Mouse (Mus musculus) midbrain, embryonic 16.5 days (tissue): ENCODE data around the gene Mllt10. TPM values are rescaled to one million over a fixed set of nuclear protein-coding genes. Genes with fewer than 3 reads are reported as not detected.
A peak's percentile ranks its signal among the peaks of the same experiment; 100 is the strongest.

Source experiments
- ATAC-seq: fragments of 200-750 bp; cut with Nextera tagmentation; 2 replicates; pipeline ENCODE4 v1.8.0; 2017; ENCODE audit warnings: moderate TSS enrichment
- H3K27ac ChIP-seq: fragments of 300-500 bp; sonication (generic); 2 replicates; pipeline ENCODE4 v1.5.1; 2014; ENCODE audit warnings: mild to moderate bottlenecking, low read length, mixed read lengths
- H3K27me3 ChIP-seq: fragments of 300-500 bp; sonication (generic); 2 replicates; pipeline ENCODE4 v1.6.1; 2014; ENCODE audit warnings: low read depth, low read length, mixed read lengths; ENCODE audit not compliant: control insufficient read depth, insufficient read depth
- H3K36me3 ChIP-seq: fragments of 300-500 bp; sonication (generic); 2 replicates; pipeline ENCODE4 v1.6.1; 2014; ENCODE audit warnings: mild to moderate bottlenecking, low read length, moderate library complexity, mixed read lengths; ENCODE audit not compliant: control insufficient read depth, insufficient read depth
- H3K4me1 ChIP-seq: fragments of 300-500 bp; sonication (generic); 2 replicates; pipeline ENCODE4 v1.6.1; 2014; ENCODE audit warnings: mild to moderate bottlenecking, low read length, mixed read lengths; ENCODE audit not compliant: control insufficient read depth, insufficient read depth
- H3K4me2 ChIP-seq: fragments of 300-500 bp; sonication (generic); 2 replicates; pipeline ENCODE4 v1.6.1; 2014; ENCODE audit warnings: mild to moderate bottlenecking, low read length, mixed read lengths
- H3K4me3 ChIP-seq: fragments of 300-500 bp; sonication (generic); 2 replicates; pipeline ENCODE4 v1.5.1; 2014; ENCODE audit warnings: low read depth, mild to moderate bottlenecking, low read length, moderate library complexity, mixed read lengths
- H3K9ac ChIP-seq: fragments of 300-500 bp; sonication (generic); 2 replicates; pipeline ENCODE4 v1.6.1; 2014; ENCODE audit warnings: low read depth, low read length, mixed read lengths
- H3K9me3 ChIP-seq: fragments of 300-500 bp; sonication (generic); replicated peaks from 2 replicates; pipeline ENCODE4 v1.6.1; 2014; ENCODE audit warnings: mild to moderate bottlenecking, low read length, mixed read lengths; ENCODE audit not compliant: control insufficient read depth, poor library complexity, severe bottlenecking
- WGBS: fragments of 180-500 bp; shearing (Covaris S2); extraction: QIAGEN DNeasy Blood & Tissue Kit; methylation state at CpG from one replicate; pipeline ENCODE4 v1.1.7; 2014; 5-methylcytosine and 5-hydroxymethylcytosine counted together
- polyA plus RNA-seq: library from polyadenylated mRNA; unstranded; fragments of >200 nt; fragmentation: Nextera tagmentation; extraction: Ambion mirVana; gene quantifications from 2 replicates; pipeline ENCODE4 v1.2.1, GENCODE M21; 2015

The Mllt10 gene
- polyA plus RNA-seq, 1 experiment from 2014 or later, result 43.7 TPM

DNA sequence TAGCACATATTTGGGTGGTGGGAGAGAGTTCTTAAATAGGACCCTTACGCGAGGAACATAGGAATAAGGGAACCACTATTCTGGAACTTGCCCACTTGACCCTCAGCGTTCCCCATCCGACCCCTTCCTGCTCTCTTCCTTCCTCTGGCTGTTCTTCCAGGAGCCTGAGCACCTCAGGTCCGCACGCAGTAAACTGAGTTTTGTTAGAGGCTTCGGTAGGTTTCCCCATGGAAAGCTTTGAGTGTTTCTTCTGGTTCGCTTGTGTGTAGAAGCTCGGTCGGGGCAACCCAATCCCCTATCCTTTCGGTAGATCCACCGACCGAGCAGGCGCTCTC, 29.3 kb upstream of the Mllt10 start:
- Histone ChIP-seq H3K36me3 (no peaks in the 10 kb centered on the region), H3K27me3 (no peaks in the 10 kb centered on the region), H3K27ac (no peak overlapping the region), H3K4me1 (peaks cover 15% of the 10 kb centered on the region), H3K9me3 (no peaks in the 10 kb centered on the region), H3K4me2 (peak overlapping the region; percentile 97), H3K9ac (peak overlapping the region; percentile 43), H3K4me3 (peak overlapping the region; percentile 66)
- WGBS, result 1% methylated on average over 14 of the region's 14 CpGs
- no peak for ATAC-seq

DNA sequence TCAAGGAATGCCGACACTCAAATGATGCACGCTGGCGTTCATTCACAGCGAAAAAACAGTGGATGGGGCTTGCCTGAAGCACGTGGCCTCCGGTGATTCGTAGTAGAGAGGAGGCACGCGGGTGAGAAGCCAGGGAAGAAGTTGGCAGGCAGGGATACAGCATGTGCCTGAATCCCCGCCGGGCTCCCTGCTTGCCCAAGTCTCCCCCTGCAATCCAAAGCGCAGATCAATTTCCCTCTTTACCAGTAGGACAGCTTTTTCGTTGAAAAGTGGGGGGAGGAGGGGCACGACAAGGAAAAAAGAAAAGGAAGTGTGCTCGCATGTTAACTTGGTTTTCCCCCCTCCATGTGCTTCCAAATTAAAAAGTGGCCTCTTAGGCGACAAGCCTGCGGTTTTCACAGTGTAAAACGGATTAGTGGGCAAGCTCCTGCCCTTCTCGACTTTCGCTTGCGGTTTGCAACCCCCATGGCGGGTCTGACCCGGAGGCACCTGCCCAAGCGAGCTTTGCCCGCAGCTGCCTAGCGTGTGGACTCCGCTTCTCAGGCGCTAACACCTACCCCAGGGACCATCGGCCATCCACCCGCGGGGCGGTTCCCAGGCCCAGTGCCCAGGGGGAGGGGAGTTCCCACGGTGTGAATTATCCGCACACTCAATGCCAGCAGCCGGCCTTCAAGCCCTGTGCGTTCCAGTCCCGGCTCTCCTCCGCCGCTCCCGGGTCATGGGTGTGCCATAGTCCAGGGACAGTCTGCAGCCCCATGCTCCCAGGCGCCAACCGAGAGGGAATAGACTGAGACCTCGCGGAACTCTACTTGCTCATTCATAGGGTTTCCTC, 28.7 kb upstream of the Mllt10 start:
- Histone ChIP-seq H3K36me3 (no peaks in the 10 kb centered on the region), H3K4me2 (peak overlapping the region; percentile 97), H3K4me1 (peaks cover 19% of the 10 kb centered on the region), H3K9me3 (no peaks in the 10 kb centered on the region), H3K27ac (no peak overlapping the region), H3K4me3 (peak overlapping the region; percentile 66), H3K9ac (peak overlapping the region; percentile 43), H3K27me3 (no peaks in the 10 kb centered on the region)
- under 1% methylated on average over 44 of the region's 44 CpGs for WGBS
- ATAC-seq, result peak; percentile 38

GRCm38 (mm10) chr2:18027448-18028139, 27.4 kb upstream of the Mllt10 start:
- Histone ChIP-seq H3K27me3 (no peaks in the 10 kb centered on the region), H3K4me3 (peak overlapping the region; percentile 66), H3K27ac (peak overlapping the region; percentile 96), H3K9me3 (no peaks in the 10 kb centered on the region), H3K9ac (peak overlapping the region; percentile 87), H3K4me1 (peaks cover 29% of the 10 kb centered on the region), H3K4me2 (peak overlapping the region; percentile 97), H3K36me3 (no peaks in the 10 kb centered on the region)
- WGBS, result under 1% methylated on average over 44 of the region's 44 CpGs
- ATAC-seq, result peak; percentile 87

DNA sequence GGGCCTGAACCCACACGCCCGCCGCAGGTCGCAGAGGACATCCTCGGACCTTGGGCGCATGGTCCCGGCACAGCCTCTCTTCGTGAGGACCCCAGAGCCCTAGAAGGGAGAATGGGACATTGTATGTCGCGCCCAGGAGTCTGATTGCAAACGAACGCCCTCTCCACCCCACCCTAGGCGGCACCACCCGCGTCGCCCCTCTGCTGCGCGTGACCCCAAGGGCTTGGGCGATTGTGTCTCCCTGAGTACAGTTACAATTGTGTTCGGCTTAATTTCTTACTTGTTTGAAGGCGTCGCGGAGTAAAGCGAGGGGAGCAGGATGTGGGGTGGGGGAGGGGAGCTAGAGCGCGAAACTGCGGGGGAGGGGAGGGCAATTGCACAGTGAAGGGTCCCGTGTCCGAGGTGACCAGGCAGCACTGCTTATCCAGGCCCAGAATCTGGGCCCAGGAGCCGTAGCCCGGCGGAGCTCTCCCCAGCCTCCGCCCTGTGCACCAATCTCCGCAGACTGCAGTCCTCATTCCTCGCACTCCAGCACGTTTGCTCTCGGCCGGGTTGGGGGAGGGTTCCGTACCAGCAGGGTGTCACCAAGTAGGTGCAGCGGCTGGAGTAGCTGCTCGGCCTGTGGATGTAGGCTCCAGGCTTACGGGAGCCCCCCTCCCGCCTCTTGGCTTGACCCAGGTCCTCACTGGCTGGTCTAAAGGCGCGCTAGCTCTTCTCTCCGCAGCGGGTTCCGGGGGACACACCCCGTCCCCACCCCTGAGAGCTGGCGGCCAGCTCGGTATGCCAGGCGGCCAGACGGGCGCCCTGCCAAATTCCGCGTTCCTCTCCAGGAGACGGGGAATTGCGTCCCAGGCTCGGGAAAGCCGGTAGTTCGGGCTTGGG, 26.7 kb upstream of the Mllt10 start:
- H3K4me3 ChIP-seq, result peak overlapping the region; percentile 66

DNA sequence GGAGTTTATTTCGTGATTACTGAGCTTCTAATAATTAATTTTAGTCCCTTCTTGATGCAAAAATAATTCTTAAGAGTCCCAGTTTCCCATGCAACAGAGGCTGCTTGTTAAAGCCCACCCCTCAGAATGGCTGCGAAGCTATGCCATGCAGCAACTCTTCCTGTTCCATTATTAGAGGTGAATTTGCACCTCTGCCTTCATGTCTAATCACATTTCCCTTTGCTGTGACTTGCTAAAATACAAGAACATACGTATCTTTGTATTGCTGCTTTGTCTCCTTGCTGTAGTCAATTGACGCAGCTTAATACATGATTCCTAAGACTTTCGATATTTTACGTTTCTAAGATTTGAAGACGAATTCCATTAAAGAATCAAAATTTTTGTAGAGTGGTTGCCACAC, 25.4 kb upstream of the Mllt10 start:
- ATAC-seq, result no peak
- Histone ChIP-seq H3K4me1 (peaks cover 33% of the 10 kb centered on the region), H3K4me3 (no peak overlapping the region), H3K27ac (no peak overlapping the region), H3K27me3 (no peaks in the 10 kb centered on the region), H3K36me3 (no peaks in the 10 kb centered on the region), H3K4me2 (no peak overlapping the region), H3K9ac (no peak overlapping the region), H3K9me3 (no peaks in the 10 kb centered on the region)
- 61% methylated on average over 7 of the region's 7 CpGs for WGBS

More for the DNA sequence above, 26.7 kb upstream of the Mllt10 start:
- ATAC-seq, result peak; percentile 55
- peak overlapping the region; percentile 97 for H3K4me2 ChIP-seq
- peaks cover 30% of the 10 kb centered on the region for H3K4me1 ChIP-seq
- no peaks in the 10 kb centered on the region for H3K27me3 ChIP-seq
- peak overlapping the region; percentile 96 for H3K27ac ChIP-seq
- H3K9ac ChIP-seq, result peak overlapping the region; percentile 87
- H3K9me3 ChIP-seq, result no peaks in the 10 kb centered on the region
- H3K36me3 ChIP-seq, result no peaks in the 10 kb centered on the region
- WGBS, result under 1% methylated on average over 61 of the region's 61 CpGs

- ATAC-seq, result no peak
- Histone ChIP-seq H3K4me2 (no peak overlapping the region), H3K9me3 (no peaks in the 10 kb centered on the region), H3K4me3 (no peak overlapping the region), H3K27me3 (no peaks in the 10 kb centered on the region), H3K4me1 (peaks cover 31% of the 10 kb centered on the region), H3K9ac (no peak overlapping the region), H3K27ac (no peak overlapping the region), H3K36me3 (no peaks in the 10 kb centered on the region)
- WGBS, result 46% methylated on average over 8 of the region's 8 CpGs
These were observed 24.5 kb upstream of the Mllt10 start for GRCm38 (mm10) chr2:18030581-18030980.

GRCm38 (mm10) chr2:18031271-18031821, 23.7 kb upstream of the Mllt10 start:
- H3K27ac ChIP-seq, result no peak overlapping the region
- 9% methylated on average over 26 of the region's 26 CpGs for WGBS
- H3K36me3 ChIP-seq, result no peaks in the 10 kb centered on the region
- H3K4me1 ChIP-seq, result peaks cover 31% of the 10 kb centered on the region
- peak overlapping the region; percentile 75 for H3K9ac ChIP-seq
- no peak for ATAC-seq
- H3K4me3 ChIP-seq, result peak overlapping the region; percentile 38
- no peaks in the 10 kb centered on the region for H3K27me3 ChIP-seq
- no peaks in the 10 kb centered on the region for H3K9me3 ChIP-seq
- H3K4me2 ChIP-seq, result peak overlapping the region; percentile 88

- H3K36me3 ChIP-seq, result no peaks in the 10 kb centered on the region
- 6% methylated on average over 34 of the region's 34 CpGs for WGBS
- H3K9ac ChIP-seq, result peak overlapping the region; percentile 75
- H3K4me3 ChIP-seq, result peak overlapping the region; percentile 38
- no peak for ATAC-seq
- H3K4me1 ChIP-seq, result peaks cover 25% of the 10 kb centered on the region
- no peak overlapping the region for H3K27ac ChIP-seq
- H3K9me3 ChIP-seq, result no peaks in the 10 kb centered on the region
- peak overlapping the region; percentile 88 for H3K4me2 ChIP-seq
- H3K27me3 ChIP-seq, result no peaks in the 10 kb centered on the region
These were observed 23.1 kb upstream of the Mllt10 start for GRCm38 (mm10) chr2:18031831-18032537.
